Mouse (Mus musculus) stomach, postnatal 0 days (tissue): ENCODE results near the gene Mettl5.

ENCODE experiments used
- CTCF ChIP-seq: IDR thresholded peaks from 2 replicates; pipeline ENCODE4 v1.5.1; 2016; ENCODE audit warnings: antibody characterized with exemption, low read depth, mild to moderate bottlenecking, moderate library complexity
- EP300 ChIP-seq: optimal IDR thresholded peaks from 2 replicates; pipeline ENCODE3; 2016; ENCODE audit warnings: antibody characterized with exemption

DNA sequence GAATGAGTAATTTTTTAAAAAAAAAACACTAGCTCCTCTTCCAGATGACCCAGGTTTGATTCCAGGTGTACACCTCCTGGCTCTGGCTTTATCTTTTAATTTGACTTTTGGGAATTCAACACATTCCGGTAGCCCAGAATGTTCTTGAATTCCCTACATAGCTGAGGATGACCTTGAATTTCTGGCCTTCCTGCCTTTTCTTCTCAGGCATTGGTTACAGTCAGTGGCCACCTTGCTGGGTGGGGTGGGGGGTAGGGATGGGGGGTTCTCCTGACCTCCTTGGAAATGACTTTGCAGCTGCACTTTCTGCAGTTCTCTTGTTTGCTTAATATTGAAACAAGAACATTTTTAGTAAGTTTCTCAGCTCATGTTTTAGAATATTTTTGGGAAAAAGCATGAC lies 7.7 kb upstream of the Mettl5 start:
- no peak for TF ChIP-seq CTCF
- TF ChIP-seq EP300 = no peak
